Comparison of ENCODE assay signal across 15 mouse cellular contexts in genomic region chr17:30046654-30047053, GRCm38 (mm10).
"Had no signal": no experiment of that assay in that cellular context is flagged by ENCODE, and none has a peak within 500 bp of the region (broad histone marks: within the 10 kb centered on the region; RNA-seq: fewer than 3 reads in every experiment).

No protein-coding gene starts in this region.

- ATAC-seq: liver, postnatal 0 days; lung, postnatal 0 days; midbrain, embryonic 13.5 days had no signal

- DNase-seq: kidney, adult 11 months; kidney, adult 9 months; kidney, postnatal 36 days; layer of hippocampus, adult 9-11 months; liver; liver, embryonic 13.5 days; liver, postnatal 0 days; lung, postnatal 36 days; right cerebral cortex, postnatal 4 days; thymus, postnatal 25 days had no signal

- H3K4me3 ChIP-seq: limb, embryonic 12.5 days; liver, embryonic 13.5 days; midbrain, embryonic 13.5 days; neural tube, embryonic 15.5 days had no signal

- H3K27ac ChIP-seq: kidney, postnatal 0 days; limb, embryonic 12.5 days; liver, embryonic 13.5 days; midbrain, embryonic 13.5 days; neural tube, embryonic 15.5 days had no signal

- H3K36me3 ChIP-seq: limb, embryonic 12.5 days; liver, embryonic 13.5 days; midbrain, embryonic 13.5 days; neural tube, embryonic 15.5 days had no signal

- H3K27me3 ChIP-seq: limb, embryonic 12.5 days; liver, embryonic 13.5 days; midbrain, embryonic 13.5 days; neural tube, embryonic 15.5 days had no signal
